ENCODE assay signal across 12 mouse cellular contexts in the genomic region with DNA sequence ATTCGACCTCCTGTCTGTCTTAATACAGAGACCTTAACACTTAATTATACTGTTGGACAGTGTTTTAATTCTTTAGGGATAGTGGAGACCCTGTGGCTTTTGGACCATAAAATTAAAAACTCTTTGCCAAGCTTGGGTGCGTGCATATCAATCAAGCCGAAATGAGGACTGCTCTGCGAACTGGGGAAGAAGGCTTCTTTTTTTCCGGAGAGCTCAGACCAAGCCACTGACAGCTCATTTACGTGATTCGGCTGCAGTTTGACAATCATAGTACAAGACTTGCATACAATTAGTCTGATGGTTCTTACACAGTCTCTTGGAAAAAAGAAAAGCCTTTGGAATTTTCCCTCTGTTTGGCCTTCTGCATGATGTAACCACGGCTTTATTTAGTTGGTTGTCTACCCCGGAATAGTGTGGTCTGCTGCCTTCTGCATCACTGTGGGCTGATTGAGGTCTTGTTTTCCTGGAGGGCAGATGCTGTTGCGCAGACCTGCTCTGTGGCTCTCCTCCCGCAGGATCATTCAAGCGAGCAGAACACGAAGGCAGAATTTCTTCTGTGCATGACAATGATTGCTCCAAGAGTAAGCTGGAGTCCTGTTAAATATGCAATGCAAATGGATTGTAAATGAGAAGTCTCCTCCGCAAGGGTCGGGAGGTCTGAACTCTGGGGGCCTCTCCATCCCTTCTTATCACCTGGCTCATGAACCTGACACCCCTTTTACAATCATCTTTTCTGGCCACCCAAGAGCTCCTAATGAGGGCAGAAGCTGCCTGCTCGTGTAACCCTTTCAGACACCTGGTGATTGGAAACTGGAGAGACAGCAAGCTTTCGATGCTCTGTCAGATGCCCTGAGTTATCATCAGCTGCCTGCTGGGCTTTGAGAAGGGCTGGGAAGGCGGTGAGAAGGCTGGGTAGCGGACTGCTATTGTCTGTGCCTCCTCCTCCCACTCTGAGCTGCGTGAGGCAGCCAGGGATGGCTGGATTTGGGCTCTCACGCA.
DNase-seq lines count a peak whose midpoint lies in the region; ATAC-seq lines count a peak whose summit lies in the region.
"Had no signal": no experiment of that assay in that cellular context is flagged by ENCODE, and none has a peak within 500 bp of the region (broad histone marks: within the 10 kb centered on the region; RNA-seq: fewer than 3 reads in every experiment).

No protein-coding gene starts in this region.

- no peak overlapping the region; the same call in 1 of the 2 replicates for H3K9ac ChIP-seq in forebrain, embryonic 15.5 days (replicated peaks)
- H3K9ac ChIP-seq in midbrain, embryonic 13.5 days (replicated peaks) = peak overlapping the region; percentile 42
- H3K9ac ChIP-seq: embryonic facial prominence, embryonic 15.5 days; stomach, embryonic 15.5 days had no signal

- peak overlapping the region; percentile 85 for H3K27ac ChIP-seq in forebrain, embryonic 15.5 days (replicated peaks)
- H3K27ac ChIP-seq in midbrain, embryonic 13.5 days = peak overlapping the region; percentile 92
- H3K27ac ChIP-seq: embryonic facial prominence, embryonic 15.5 days; stomach, embryonic 15.5 days had no signal

- peak overlapping the region; percentile 27 for H3K4me2 ChIP-seq in forebrain, embryonic 15.5 days (replicated peaks)
- peak overlapping the region; percentile 42 for H3K4me2 ChIP-seq in midbrain, embryonic 13.5 days (replicated peaks)
- H3K4me2 ChIP-seq: embryonic facial prominence, embryonic 15.5 days; stomach, embryonic 15.5 days had no signal

- no peaks in the 10 kb centered on the region for H3K9me3 ChIP-seq in forebrain, embryonic 15.5 days
- peaks cover 6% of the 10 kb centered on the region; the same call in 1 of the 2 replicates for H3K9me3 ChIP-seq in midbrain, embryonic 13.5 days
- H3K9me3 ChIP-seq: embryonic facial prominence, embryonic 15.5 days; stomach, embryonic 15.5 days had no signal

- no peaks in the 10 kb centered on the region for H3K27me3 ChIP-seq in forebrain, embryonic 15.5 days
- H3K27me3 ChIP-seq in midbrain, embryonic 13.5 days = no peaks in the 10 kb centered on the region
- H3K27me3 ChIP-seq: stomach, embryonic 15.5 days had no signal

- peak; percentile 85 for ATAC-seq in forebrain, embryonic 15.5 days (replicated peaks)
- peak; percentile 89 for ATAC-seq in midbrain, embryonic 13.5 days
- ATAC-seq in megakaryocyte, adult 5-6 weeks (ENCODE audit: poor library complexity, severe bottlenecking) = no peak
- ATAC-seq: Patski had no signal

- peaks cover 24% of the 10 kb centered on the region for H3K4me1 ChIP-seq in forebrain, embryonic 15.5 days
- H3K4me1 ChIP-seq in midbrain, embryonic 13.5 days (replicated peaks) = peaks cover 28% of the 10 kb centered on the region
- H3K4me1 ChIP-seq: embryonic facial prominence, embryonic 15.5 days; stomach, embryonic 15.5 days had no signal

- DNase-seq in cerebellum, postnatal 10 days = peak; percentile 54 to 57
- no peak for DNase-seq in cerebellum, postnatal 36 days
- DNase-seq in R1 (ENCODE audit: low read depth, low spot score) = peak; percentile 88
- no peak for DNase-seq in ovary, postnatal 36 days (ENCODE audit: low spot score)
- no peak for DNase-seq in lung, postnatal 4 days
- DNase-seq: gastrocnemius, postnatal 25 days had no signal

- H3K36me3 ChIP-seq in forebrain, embryonic 15.5 days = no peaks in the 10 kb centered on the region
- no peaks in the 10 kb centered on the region for H3K36me3 ChIP-seq in midbrain, embryonic 13.5 days
- H3K36me3 ChIP-seq: embryonic facial prominence, embryonic 15.5 days; stomach, embryonic 15.5 days had no signal

- no peak overlapping the region for H3K4me3 ChIP-seq in forebrain, embryonic 15.5 days
- peak overlapping the region; percentile 10 for H3K4me3 ChIP-seq in midbrain, embryonic 13.5 days (replicated peaks)
- H3K4me3 ChIP-seq: embryonic facial prominence, embryonic 15.5 days; stomach, embryonic 15.5 days had no signal

- 2% methylated on average over 21 of the region's 21 CpGs for WGBS in forebrain, embryonic 15.5 days
- WGBS in midbrain, embryonic 13.5 days = 4% methylated on average over 21 of the region's 21 CpGs

Comparison
In these comparisons a context has a peak if more than half of its experiments do, and no peak if none do; other contexts are left out.
1. DNase-seq: peak in cerebellum, postnatal 10 days (2 of 2) and R1 (single experiment); none in cerebellum, postnatal 36 days (0 of 2), ovary, postnatal 36 days (single experiment) and lung, postnatal 4 days (0 of 2).